Mouse (Mus musculus) stomach, postnatal 0 days (tissue): ENCODE measurements at regions not wholly inside any gene's neighbourhood (a gene's known extent, or its start where the extent isn't known, plus 50 kb on each side); places are given as distances from the start of the nearest gene placed in this dataset.

Experiments
- ATAC-seq: fragments of 200-750 bp; cut with Nextera tagmentation; 2 replicates; pipeline ENCODE4 v1.8.0; 2017; ENCODE audit not compliant: low FRiP score, low TSS enrichment
- DNase-seq: peaks from one replicate; pipeline ENCODE4 v3.0.0-alpha.2; 2016; ENCODE audit warnings: low spot score
- H3K27ac ChIP-seq: fragments of 300-500 bp; sonication (generic); replicated peaks from 2 replicates; pipeline ENCODE4 v1.5.1; 2014; ENCODE audit warnings: mild to moderate bottlenecking, control low read depth
- H3K27me3 ChIP-seq: fragments of 300-500 bp; sonication (generic); 2 replicates; pipeline ENCODE4 v1.6.1; 2014; ENCODE audit warnings: low read length; ENCODE audit not compliant: control insufficient read depth, insufficient read depth
- H3K36me3 ChIP-seq: fragments of 300-500 bp; sonication (generic); 2 replicates; pipeline ENCODE4 v1.6.1; 2014; ENCODE audit warnings: low read length, mixed read lengths; ENCODE audit not compliant: control insufficient read depth, insufficient read depth
- H3K4me1 ChIP-seq: fragments of 300-500 bp; sonication (generic); replicated peaks from 2 replicates; pipeline ENCODE4 v1.6.1; 2014; ENCODE audit warnings: antibody characterized with exemption; ENCODE audit not compliant: control insufficient read depth, insufficient read depth
- H3K4me2 ChIP-seq: fragments of 300-500 bp; sonication (generic); replicated peaks from 2 replicates; pipeline ENCODE4 v1.6.1; 2014; ENCODE audit warnings: low read depth, mild to moderate bottlenecking, control low read depth, moderate library complexity
- H3K4me3 ChIP-seq: fragments of 300-500 bp; sonication (generic); 2 replicates; pipeline ENCODE4 v1.5.1; 2014; ENCODE audit warnings: low read depth, low read length, control low read depth
- H3K9ac ChIP-seq: fragments of 300-500 bp; sonication (generic); 2 replicates; pipeline ENCODE4 v1.6.1; 2014; ENCODE audit warnings: mild to moderate bottlenecking, low read length, control low read depth, mixed read lengths
- H3K9me3 ChIP-seq: fragments of 300-500 bp; sonication (generic); 2 replicates; pipeline ENCODE4 v1.6.1; 2016; ENCODE audit warnings: low read length; ENCODE audit not compliant: control insufficient read depth
- CTCF ChIP-seq: IDR thresholded peaks from 2 replicates; pipeline ENCODE4 v1.5.1; 2016; ENCODE audit warnings: antibody characterized with exemption, low read depth, mild to moderate bottlenecking, moderate library complexity
- EP300 ChIP-seq: optimal IDR thresholded peaks from 2 replicates; pipeline ENCODE3; 2016; ENCODE audit warnings: antibody characterized with exemption
- WGBS: fragments of 180-500 bp; shearing (Covaris S2); extraction: QIAGEN DNeasy Blood & Tissue Kit; methylation state at CpG from one replicate; pipeline ENCODE4 v1.1.7; 2014; 5-methylcytosine and 5-hydroxymethylcytosine counted together

- Histone ChIP-seq H3K9me3 (no peaks in the 10 kb centered on the region), H3K27me3 (no peaks in the 10 kb centered on the region), H3K27ac (0 out of 2 replicates have a peak overlapping the region, but pooled peaks have one; percentile 6), H3K4me2 (no peak overlapping the region), H3K36me3 (no peaks in the 10 kb centered on the region), H3K4me3 (no peak overlapping the region), H3K9ac (no peak overlapping the region), H3K4me1 (no peaks in the 10 kb centered on the region)
- 40% methylated on average over 7 of the region's 7 CpGs for WGBS
- TF ChIP-seq EP300 (no peak), CTCF (no peak)
- ATAC-seq (no peak), DNase-seq (no peak)
Observed at GRCm38 (mm10) chr13:93553932-93554331, 54.3 kb upstream of the Jmy start.

DNA sequence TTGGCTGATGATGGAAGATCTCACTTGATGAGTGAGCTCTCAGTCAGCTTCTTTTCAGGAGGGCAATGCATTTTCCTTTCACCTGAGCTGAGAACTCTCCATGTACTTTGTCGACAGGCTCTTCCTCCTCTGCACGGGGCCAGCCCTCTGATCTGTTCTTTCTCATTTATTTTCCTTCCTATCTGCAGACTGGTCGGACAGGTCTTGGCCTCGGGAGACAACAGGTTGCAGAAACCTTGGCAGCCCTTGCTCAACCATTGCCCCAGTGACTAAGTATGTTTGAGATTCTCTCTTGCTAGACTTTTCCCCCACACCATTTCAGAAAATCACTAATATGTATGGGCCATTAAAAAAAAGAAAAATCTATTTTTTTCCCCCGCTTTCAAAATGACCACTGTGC lies 53.7 kb upstream of the Jmy start:
- no peak overlapping the region for H3K4me2 ChIP-seq
- no peak; the same call in 1 of the 2 replicates for ATAC-seq
- no peak overlapping the region for H3K9ac ChIP-seq
- no peaks in the 10 kb centered on the region for H3K27me3 ChIP-seq
- H3K27ac ChIP-seq, result no peak overlapping the region
- WGBS, result 48% methylated on average over 5 of the region's 5 CpGs
- no peaks in the 10 kb centered on the region for H3K9me3 ChIP-seq
- no peak for DNase-seq
- H3K36me3 ChIP-seq, result no peaks in the 10 kb centered on the region
- TF ChIP-seq EP300 (no peak), CTCF (no peak)
- H3K4me1 ChIP-seq, result no peaks in the 10 kb centered on the region
- no peak overlapping the region for H3K4me3 ChIP-seq

DNA sequence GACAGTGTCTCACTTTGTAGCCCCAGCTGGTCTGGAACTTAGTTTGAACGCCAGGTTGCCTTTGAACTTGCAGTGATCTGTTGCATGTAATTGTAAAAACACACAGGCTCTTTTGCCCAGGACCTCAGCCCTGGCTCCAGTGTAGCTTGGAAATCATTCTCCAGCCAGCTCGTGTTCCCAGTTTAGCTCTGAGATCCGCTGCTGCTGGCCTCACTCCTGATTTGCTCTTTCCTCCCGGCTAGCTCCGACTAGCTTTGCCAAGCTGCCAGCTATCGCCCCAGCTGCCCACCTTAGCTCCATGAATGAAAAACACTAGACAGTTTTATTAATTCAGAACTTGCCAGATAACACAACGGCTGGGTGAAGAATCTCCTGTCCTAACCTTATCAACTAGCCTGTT lies 50.7 kb upstream of the Jmy start:
- Histone ChIP-seq H3K9ac (no peak overlapping the region), H3K9me3 (no peaks in the 10 kb centered on the region), H3K27me3 (no peaks in the 10 kb centered on the region), H3K27ac (no peak overlapping the region), H3K4me3 (no peak overlapping the region), H3K36me3 (no peaks in the 10 kb centered on the region), H3K4me2 (no peak overlapping the region), H3K4me1 (no peaks in the 10 kb centered on the region)
- no peak for DNase-seq
- no peak for ATAC-seq
- WGBS, result 60% methylated on average over 7 of the region's 7 CpGs
- TF ChIP-seq EP300 (no peak), CTCF (no peak)
